Mouse (Mus musculus): ENCODE data around the gene Iqsec1.

GRCm38 (mm10) chr6:90706490-90706889 is 282.0 kb downstream of the Iqsec1 start:
- TF ChIP-seq CTCF (IDR thresholded peaks at IDR 0.05; ENCODE audit: low read depth, low read length) (no peak), POLR2A (IDR thresholded peaks at IDR 0.05; ENCODE audit: extremely low read depth, insufficient read depth, low read length) (no peak)
